Mouse (Mus musculus) erythroid progenitor cell, adult 5-6 weeks (primary cell): ENCODE results near the gene Tbc1d9b. TPM values are rescaled to one million over a fixed set of nuclear protein-coding genes. Genes with fewer than 3 reads are reported as not detected.
A peak's percentile ranks its signal among the peaks of the same experiment; 100 is the strongest.

Experiments
- ATAC-seq: replicated peaks from 2 replicates; pipeline ENCODE4 v1.8.0; 2016; ENCODE audit warnings: moderate number of reproducible peaks, mild to moderate bottlenecking, moderate TSS enrichment, inconsistent platforms; ENCODE audit not compliant: poor library complexity, low FRiP score, severe bottlenecking
- total RNA-seq, 2 experiments: library from RNA; stranded (forward) in 1 of 2; stranded (reverse) in 1 of 2; fragments of 150-400 nt in 1 of 2; fragments of 186-747, 209-891 nt in 1 of 2; gene quantifications; 2 replicates each; pipeline versions ENCODE4 v1.2.3 to v1.2.4; 2015 to 2017; ENCODE audit warnings: low replicate concordance in 2 of 2

The Tbc1d9b gene
- total RNA-seq, 2 experiments from 2014 or later = 6.2 to 16.3 TPM

- ATAC-seq = no peak
These were observed 72.2 kb downstream of the Tbc1d9b start for GRCm38 (mm10) chr11:50203302-50203827.

GRCm38 (mm10) chr11:50205434-50205833, 74.2 kb downstream of the Tbc1d9b start:
- no peak for ATAC-seq

- no peak for ATAC-seq
These were observed 74.8 kb downstream of the Tbc1d9b start for GRCm38 (mm10) chr11:50206037-50206436.

GRCm38 (mm10) chr11:50207344-50207743, 76.1 kb downstream of the Tbc1d9b start:
- no peak for ATAC-seq

- ATAC-seq = no peak
These were observed 76.8 kb downstream of the Tbc1d9b start for GRCm38 (mm10) chr11:50208039-50208438.

- peak; percentile 86 for ATAC-seq
These were observed 78.9 kb downstream of the Tbc1d9b start for GRCm38 (mm10) chr11:50210101-50210504.

GRCm38 (mm10) chr11:50210505-50211151, 79.4 kb downstream of the Tbc1d9b start, which contains the start of the genes Sqstm1 and Mgat4b:
Gene Sqstm1 (minus strand): TSS chr11:50210827.
Gene Mgat4b (plus strand): TSS chr11:50210890.
- peak; percentile 82 for ATAC-seq

GRCm38 (mm10) chr11:50211322-50212059, 80.3 kb downstream of the Tbc1d9b start:
- no peak for ATAC-seq

GRCm38 (mm10) chr11:50212060-50212739, 81.0 kb downstream of the Tbc1d9b start:
- ATAC-seq = no peak

GRCm38 (mm10) chr11:50212848-50213758, 81.9 kb downstream of the Tbc1d9b start:
- ATAC-seq = no peak

GRCm38 (mm10) chr11:50214631-50215030, 83.4 kb downstream of the Tbc1d9b start:
- no peak for ATAC-seq

- ATAC-seq = no peak; the same call in 1 of the 2 replicates
These were observed 84.4 kb downstream of the Tbc1d9b start for GRCm38 (mm10) chr11:50215633-50216032.

- ATAC-seq = no peak
These were observed 85.6 kb downstream of the Tbc1d9b start for GRCm38 (mm10) chr11:50216724-50217366.

GRCm38 (mm10) chr11:50217811-50218210, 86.6 kb downstream of the Tbc1d9b start:
- no peak for ATAC-seq

GRCm38 (mm10) chr11:50219833-50220232, 88.6 kb downstream of the Tbc1d9b start:
- no peak for ATAC-seq
